Mouse (Mus musculus) C2C12 (cell line): ENCODE results near the gene Tm9sf1. TPM values are rescaled to one million over a fixed set of nuclear protein-coding genes. Genes with fewer than 3 reads are reported as not detected.

Source experiments
- H3K27me3 ChIP-seq: one replicate; pipeline ENCODE4 v1.6.1; 2011; ENCODE audit not compliant: control insufficient read depth, insufficient read depth, insufficient read length
- H3K36me3 ChIP-seq: one replicate; pipeline ENCODE4 v1.6.1; 2011; ENCODE audit not compliant: control insufficient read depth, insufficient read depth
- H3K4me3 ChIP-seq: one replicate; pipeline ENCODE4 v1.5.1; 2011; ENCODE audit warnings: mild to moderate bottlenecking, control low read depth; ENCODE audit not compliant: poor library complexity, insufficient read depth, severe bottlenecking
- H3K79me2 ChIP-seq: one replicate; pipeline ENCODE4 v1.6.1; 2011; ENCODE audit not compliant: control insufficient read depth, insufficient read depth
- H3K79me3 ChIP-seq: one replicate; pipeline ENCODE4 v1.6.1; 2011; ENCODE audit warnings: low read depth, control low read depth
- H3ac ChIP-seq: one replicate; pipeline ENCODE3; 2011; ENCODE audit warnings: low read depth; ENCODE audit not compliant: control insufficient read depth, insufficient read length
- CEBPB ChIP-seq: IDR thresholded peaks from one replicate; pipeline ENCODE4 v1.6.1; 2011; ENCODE audit warnings: low read depth, mild to moderate bottlenecking, control low read depth, moderate library complexity
- CTCF ChIP-seq: IDR thresholded peaks from one replicate; pipeline ENCODE4 v1.5.1; 2011; ENCODE audit not compliant: control insufficient read depth, insufficient read depth, insufficient read length
- FOSL1 ChIP-seq: IDR thresholded peaks from one replicate; pipeline ENCODE4 v1.8.0; 2011; ENCODE audit warnings: mild to moderate bottlenecking, low read length; ENCODE audit not compliant: poor library complexity, insufficient read depth, severe bottlenecking
- MAX ChIP-seq: IDR thresholded peaks from one replicate; pipeline ENCODE4 v1.6.1; 2011; ENCODE audit warnings: mild to moderate bottlenecking, control low read depth
- MYOD1 ChIP-seq: IDR thresholded peaks from one replicate; pipeline ENCODE4 v1.6.1; 2011; ENCODE audit warnings: low read depth; ENCODE audit not compliant: control insufficient read depth, insufficient read length
- MYOG ChIP-seq: IDR thresholded peaks from one replicate; pipeline ENCODE4 v1.6.1; 2011; ENCODE audit not compliant: control insufficient read depth, insufficient read length; ENCODE audit errors: extremely low read depth
- USF1 ChIP-seq: IDR thresholded peaks from one replicate; pipeline ENCODE4 v1.6.1; 2011; ENCODE audit warnings: low read depth, mild to moderate bottlenecking, control low read depth, moderate library complexity
- polyA plus RNA-seq: library from polyadenylated mRNA; unstranded; fragments of >200 nt; fragmentation: generic; extraction: Trizol; gene quantifications from one replicate; pipeline ENCODE4 v1.2.1, GENCODE M21; 2012; ENCODE audit warnings: missing spikeins

Gene Tm9sf1
- polyA plus RNA-seq, 1 experiment: 72.9 TPM

DNA sequence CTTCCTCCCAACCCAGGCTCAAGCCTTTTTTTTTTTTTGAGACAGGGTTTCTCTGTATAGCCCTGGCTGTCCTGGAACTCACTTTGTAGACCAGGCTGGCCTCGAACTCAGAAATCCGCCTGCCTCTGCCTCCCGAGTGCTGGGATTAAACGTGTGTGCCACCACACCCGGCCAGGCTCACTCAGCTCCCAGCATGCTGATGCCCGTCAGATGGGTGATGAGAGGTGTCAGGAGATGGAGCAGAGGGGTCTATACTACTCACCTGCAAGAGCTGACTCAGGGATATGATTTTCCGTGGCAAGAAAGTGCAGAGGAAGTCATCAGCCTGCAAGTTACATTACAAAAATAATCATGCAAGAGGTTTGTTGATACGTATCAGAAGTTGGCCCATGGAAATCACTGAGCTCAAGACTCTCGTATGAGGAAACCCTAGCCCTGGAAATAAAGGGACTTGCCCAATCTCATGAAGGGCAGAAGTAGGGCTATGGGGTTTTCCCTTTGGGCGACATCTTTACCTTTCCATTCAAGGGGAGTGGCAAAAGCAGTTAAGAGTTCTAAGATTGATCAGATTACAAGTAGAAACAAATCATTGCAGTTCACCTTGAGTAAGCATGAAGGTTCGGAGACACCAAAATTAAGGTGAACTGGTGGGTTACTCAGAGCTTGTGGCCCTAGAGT lies 53.7 kb downstream of the Tm9sf1 start:
- H3K4me3 ChIP-seq: peak overlapping the region; percentile 89
- H3K36me3 ChIP-seq: peaks cover 22% of the 10 kb centered on the region
- peaks cover 44% of the 10 kb centered on the region for H3K79me2 ChIP-seq
- H3K27me3 ChIP-seq: no peaks in the 10 kb centered on the region
- peaks cover 23% of the 10 kb centered on the region for H3K79me3 ChIP-seq
- TF ChIP-seq USF1 (no peak), MAX (no peak), CTCF (no peak), CEBPB (no peak), MYOG (no peak), MYOD1 (no peak), FOSL1 (no peak)
- peak overlapping the region; percentile 74 for H3ac ChIP-seq

GRCm38 (mm10) chr14:55589271-55589670 lies 54.3 kb downstream of the Tm9sf1 start:
- peaks cover 23% of the 10 kb centered on the region for H3K79me3 ChIP-seq
- no peak overlapping the region for H3K4me3 ChIP-seq
- peaks cover 16% of the 10 kb centered on the region for H3K36me3 ChIP-seq
- H3ac ChIP-seq: no peak overlapping the region
- no peaks in the 10 kb centered on the region for H3K27me3 ChIP-seq
- TF ChIP-seq CEBPB: no peak
- peaks cover 43% of the 10 kb centered on the region for H3K79me2 ChIP-seq

DNA sequence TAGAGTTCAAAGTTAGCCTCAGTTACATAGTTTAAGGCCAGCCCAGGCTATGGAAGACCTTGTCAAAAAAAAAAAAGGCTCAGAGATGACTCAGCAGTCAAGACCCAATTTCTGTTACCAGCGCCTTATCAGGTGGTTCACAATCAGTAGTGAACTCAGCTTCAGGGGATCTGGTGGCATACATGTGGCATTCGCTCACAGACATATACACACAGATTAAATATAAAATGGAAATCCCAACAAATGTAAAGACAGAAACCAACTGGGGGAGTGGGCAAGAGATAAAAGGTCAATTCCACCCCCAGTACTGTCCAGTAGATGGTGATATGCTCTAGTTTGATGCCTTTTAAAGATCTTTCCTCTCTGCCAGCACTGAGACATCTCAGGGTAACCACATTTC lies 57.5 kb downstream of the Tm9sf1 start:
- H3ac ChIP-seq: no peak overlapping the region
- H3K4me3 ChIP-seq: no peak overlapping the region
- peaks cover 5% of the 10 kb centered on the region for H3K79me3 ChIP-seq
- H3K79me2 ChIP-seq: peaks cover 16% of the 10 kb centered on the region
- no peaks in the 10 kb centered on the region for H3K27me3 ChIP-seq
- TF ChIP-seq FOSL1 (no peak), CTCF (no peak), USF1 (no peak), MAX (no peak), CEBPB (no peak), MYOD1 (no peak), MYOG (no peak)
- peaks cover 13% of the 10 kb centered on the region for H3K36me3 ChIP-seq

Other genes with a start within 250 kb of the Tm9sf1 start
- gene Dhrs4, start 165.0 kb downstream of the Tm9sf1 start, polyA plus RNA-seq: 45.9 TPM
- gene Carmil3, start 153.2 kb downstream of the Tm9sf1 start, polyA plus RNA-seq: 0.23 TPM
- not detected for gene Cpne6, start 133.4 kb downstream of the Tm9sf1 start, polyA plus RNA-seq
- not detected for gene Nrl, start 118.8 kb downstream of the Tm9sf1 start, polyA plus RNA-seq
- gene Pck2, start 103.5 kb downstream of the Tm9sf1 start, polyA plus RNA-seq: 87.9 TPM
- 15.8 TPM for gene Dcaf11, start 83.8 kb downstream of the Tm9sf1 start, polyA plus RNA-seq
- gene A730061H03Rik, start 83.4 kb downstream of the Tm9sf1 start, polyA plus RNA-seq: 0.16 TPM
- 0.40 TPM for gene Fitm1, start 68.2 kb downstream of the Tm9sf1 start, polyA plus RNA-seq
- gene Psme1, start 65.7 kb downstream of the Tm9sf1 start, polyA plus RNA-seq: 63.7 TPM
- gene Emc9, start 58.5 kb downstream of the Tm9sf1 start, polyA plus RNA-seq: 7.5 TPM
- 110 TPM for gene Psme2, start 52.7 kb downstream of the Tm9sf1 start, polyA plus RNA-seq
- 9.4 TPM for gene Rnf31, start 52.1 kb downstream of the Tm9sf1 start, polyA plus RNA-seq
- 3.3 TPM for gene Irf9, start 40.2 kb downstream of the Tm9sf1 start, polyA plus RNA-seq
- gene Rec8, start 25.8 kb downstream of the Tm9sf1 start, polyA plus RNA-seq: not detected
- 113 TPM for gene Ipo4, start 7.8 kb downstream of the Tm9sf1 start, polyA plus RNA-seq
- gene Gm49378, start 5.9 kb downstream of the Tm9sf1 start, polyA plus RNA-seq: 0.13 TPM
- 0.43 TPM for gene Tssk4, start 6.4 kb upstream of the Tm9sf1 start, polyA plus RNA-seq
- gene Mdp1, start 16.7 kb upstream of the Tm9sf1 start, polyA plus RNA-seq: 16.5 TPM
- gene Gmpr2, start 28.1 kb upstream of the Tm9sf1 start, polyA plus RNA-seq: 23.8 TPM
- gene Nedd8, start 28.3 kb upstream of the Tm9sf1 start, polyA plus RNA-seq: 478 TPM
- 24.4 TPM for gene Tinf2, start 38.0 kb upstream of the Tm9sf1 start, polyA plus RNA-seq
- 0.07 TPM for gene Tgm1, start 70.1 kb upstream of the Tm9sf1 start, polyA plus RNA-seq
- gene Rabggta, start 78.5 kb upstream of the Tm9sf1 start, polyA plus RNA-seq: 11.9 TPM
- gene Dhrs1, start 101.9 kb upstream of the Tm9sf1 start, polyA plus RNA-seq: 63.7 TPM
- gene Nop9, start 101.9 kb upstream of the Tm9sf1 start, polyA plus RNA-seq: 38.6 TPM
- 0.05 TPM for gene Cideb, start 114.7 kb upstream of the Tm9sf1 start, polyA plus RNA-seq
- gene Ltb4r2, start 117.6 kb upstream of the Tm9sf1 start, polyA plus RNA-seq: 0.09 TPM
- gene Ltb4r1, start 122.2 kb upstream of the Tm9sf1 start, polyA plus RNA-seq: 0.05 TPM
- 0.02 TPM for gene Adcy4, start 140.3 kb upstream of the Tm9sf1 start, polyA plus RNA-seq
- 0.55 TPM for gene Ripk3, start 145.1 kb upstream of the Tm9sf1 start, polyA plus RNA-seq
- gene Nfatc4, start 179.3 kb upstream of the Tm9sf1 start, polyA plus RNA-seq: 1.2 TPM
- gene Nynrin, start 210.2 kb upstream of the Tm9sf1 start, polyA plus RNA-seq: 0.13 TPM
- gene Cbln3, start 240.6 kb upstream of the Tm9sf1 start, polyA plus RNA-seq: 0.05 TPM
- 3.6 TPM for gene Khnyn, start 241.1 kb upstream of the Tm9sf1 start, polyA plus RNA-seq